Mouse (Mus musculus) skeletal muscle tissue, adult 2 months (tissue): ENCODE results near the gene Zscan26.
"Not testable (repeated sequence)": the region's sequence is repeated elsewhere in the genome, so short reads cannot be mapped to it uniquely, and the experiment has no call there.

ENCODE experiments used
- DNase-seq: peaks from one replicate; pipeline ENCODE4 v3.0.0-alpha.2; 2012; ENCODE audit warnings: low read depth, low spot score

Zscan26 gene

GRCm38 (mm10) chr13:21427631-21428030, 25.9 kb downstream of the Zscan26 start:
- DNase-seq: no peak

- no peak for DNase-seq
These were observed 30.2 kb downstream of the Zscan26 start for GRCm38 (mm10) chr13:21423301-21423700.

- DNase-seq: no peak
These were observed 34.7 kb downstream of the Zscan26 start for GRCm38 (mm10) chr13:21418865-21419264.

GRCm38 (mm10) chr13:21417298-21418010, 36.1 kb downstream of the Zscan26 start:
- DNase-seq: no peak

- DNase-seq: no peak
These were observed 37.8 kb downstream of the Zscan26 start for GRCm38 (mm10) chr13:21415750-21416149.

GRCm38 (mm10) chr13:21415266-21415665, 38.3 kb downstream of the Zscan26 start:
- no peak for DNase-seq

- no peak for DNase-seq
These were observed 39.0 kb downstream of the Zscan26 start for GRCm38 (mm10) chr13:21414231-21415212.

- no peak for DNase-seq
These were observed 44.6 kb downstream of the Zscan26 start for GRCm38 (mm10) chr13:21408805-21409459.

- DNase-seq: peak; percentile 88
These were observed 45.3 kb downstream of the Zscan26 start for GRCm38 (mm10) chr13:21407969-21408804.

GRCm38 (mm10) chr13:21407341-21407740, 46.2 kb downstream of the Zscan26 start:
- DNase-seq: no peak

- DNase-seq: no peak
These were observed 50.7 kb downstream of the Zscan26 start for GRCm38 (mm10) chr13:21402848-21403247.

- peak; percentile 64 for DNase-seq
These were observed 51.2 kb downstream of the Zscan26 start, which contains the start of gene Zkscan3 for GRCm38 (mm10) chr13:21402287-21402846. Zkscan3 (minus strand) TSS chr13:21402755.

- DNase-seq: no peak
These were observed 51.8 kb downstream of the Zscan26 start for GRCm38 (mm10) chr13:21401636-21402286.

- no peak for DNase-seq
These were observed 52.4 kb downstream of the Zscan26 start for GRCm38 (mm10) chr13:21401166-21401565.

GRCm38 (mm10) chr13:21397486-21397885, 56.0 kb downstream of the Zscan26 start:
- DNase-seq: no peak

GRCm38 (mm10) chr13:21396048-21396447, 57.5 kb downstream of the Zscan26 start:
- DNase-seq: not testable (repeated sequence)

GRCm38 (mm10) chr13:21395623-21396022, 57.9 kb downstream of the Zscan26 start:
- no peak for DNase-seq

- no peak for DNase-seq
These were observed 58.3 kb downstream of the Zscan26 start for GRCm38 (mm10) chr13:21395211-21395610.
